Mouse (Mus musculus) left cerebral cortex, postnatal 10 days (tissue): ENCODE results near the gene Pou6f1. TPM values are rescaled to one million over a fixed set of nuclear protein-coding genes. Genes with fewer than 3 reads are reported as not detected.

Experiments used
- DNase-seq, 2 experiments: peaks; one replicate each; pipeline ENCODE4 v3.0.0; 2021 to 2022; ENCODE audit warnings: low spot score in 2 of 2, mixed read lengths in 1 of 2; ENCODE audit errors: extremely low spot score in 1 of 2
- intact Hi-C: fragments of 180-260 bp; cut with DNase I; formaldehyde crosslinking; loops from one replicate; pipeline ENCODE4 v1.15.1; 2025
- total RNA-seq, 2 experiments: library from RNA; stranded (reverse); gene quantifications; 2 replicates each; pipeline ENCODE4 v1.2.3; 2021

Pou6f1 gene
- 100 to 1,000 TPM; 102 to 120 TPM for total RNA-seq

GRCm38 (mm10) chr15:100599276-100600046 is at the start of gene Pou6f1:
Gene Pou6f1, minus strand, starts transcription at chr15:100599984.
- DNase-seq, result peak in 1 of 2 experiments; percentile 78
- intact Hi-C loops, result loop anchor here (5.0 kb wide), 1 partner anchor 47 kb away; the partner anchor contains the start of gene Tfcp2

DNA sequence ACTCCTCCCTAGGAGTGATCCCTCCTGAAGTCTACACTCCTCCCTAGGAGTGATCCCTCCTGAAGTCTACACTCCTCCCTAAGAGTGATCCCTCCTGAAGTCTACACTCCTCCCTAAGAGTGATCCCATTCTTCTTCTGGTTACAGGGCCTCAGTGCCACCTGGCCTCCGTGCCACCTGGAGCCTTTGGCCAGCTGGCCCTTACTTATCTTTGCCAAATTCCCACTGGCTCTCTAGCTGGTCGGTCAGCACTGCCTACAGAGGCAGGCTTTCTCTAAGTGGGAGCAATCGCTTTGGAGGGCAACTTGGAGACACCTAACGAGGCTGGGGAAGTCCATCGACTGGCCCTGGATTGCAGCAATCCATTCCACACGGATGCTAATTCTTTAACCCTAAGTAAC is 46.4 kb upstream of the Pou6f1 start:
- intact Hi-C loops, result no loop called here
- DNase-seq, result no peak

GRCm38 (mm10) chr15:100642451-100642850 is 42.7 kb upstream of the Pou6f1 start:
- intact Hi-C loops, result no loop called here
- no peak for DNase-seq

DNA sequence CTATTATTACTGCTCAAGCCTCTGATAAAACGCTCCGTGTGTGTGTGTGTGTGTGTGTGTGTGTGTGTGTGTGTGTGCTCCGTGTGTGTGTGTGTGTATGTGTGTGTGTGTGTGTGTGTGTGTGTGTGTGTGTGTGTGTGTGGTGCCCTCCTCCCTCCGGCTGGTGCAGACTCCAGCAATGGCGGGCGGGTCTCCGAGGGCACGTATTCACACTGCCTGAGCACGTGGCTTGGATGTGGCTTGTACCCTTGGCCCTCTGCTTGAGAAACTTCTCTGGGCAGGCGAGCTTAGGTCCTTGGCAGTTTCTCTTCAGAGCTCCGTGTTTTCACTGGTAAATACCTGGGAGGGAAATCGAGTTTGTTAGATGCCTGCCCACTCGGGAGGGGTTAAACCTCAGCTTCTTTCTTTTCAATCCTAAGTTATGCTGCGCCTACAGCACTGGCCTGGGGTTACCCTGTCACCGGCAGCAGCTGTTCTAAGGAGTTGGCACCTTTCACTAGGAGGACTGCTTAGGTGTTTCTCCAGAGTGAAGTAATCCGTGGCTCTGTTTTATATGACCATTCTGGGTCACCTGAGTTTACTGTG is 41.5 kb upstream of the Pou6f1 start:
- intact Hi-C loops, result no loop called here
- no peak for DNase-seq

DNA sequence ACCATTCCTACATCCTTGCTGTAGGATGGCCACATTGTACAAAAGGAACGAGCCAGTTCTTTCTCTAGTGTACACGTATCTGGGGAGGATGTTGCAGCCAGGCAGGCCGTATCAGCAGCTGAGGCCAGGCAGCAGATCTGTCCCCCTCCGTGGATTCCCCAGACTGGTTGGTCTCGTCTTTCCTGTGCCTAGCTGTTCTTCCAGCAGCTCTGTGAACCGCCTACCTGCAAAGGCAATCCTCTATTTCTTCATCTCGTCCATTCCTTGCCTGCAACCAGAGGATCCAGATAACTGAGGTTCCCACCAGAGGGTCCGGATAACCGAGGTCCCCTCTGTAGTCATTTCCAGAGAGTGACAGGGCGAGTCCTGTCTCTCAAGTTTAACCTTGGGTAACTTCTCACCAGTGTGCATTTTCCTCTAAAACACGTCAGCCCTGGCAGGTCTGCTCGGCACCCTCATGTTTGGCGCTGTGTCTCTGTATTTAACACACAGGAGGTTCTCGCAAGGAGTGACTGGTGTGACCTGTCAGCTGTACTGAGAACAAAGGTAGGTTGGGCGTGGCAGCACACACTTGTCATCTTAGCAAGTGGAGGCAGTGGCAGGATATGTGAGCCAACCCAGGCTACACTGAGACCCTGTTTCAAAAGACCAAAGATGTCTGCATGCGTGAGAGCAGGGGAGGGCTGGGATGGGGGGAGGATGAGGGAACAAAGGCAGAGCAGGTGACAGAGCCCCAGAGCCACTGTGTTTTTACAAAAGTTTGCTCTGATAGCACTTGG is 40.4 kb upstream of the Pou6f1 start:
- DNase-seq, result no peak
- intact Hi-C loops, result no loop called here

DNA sequence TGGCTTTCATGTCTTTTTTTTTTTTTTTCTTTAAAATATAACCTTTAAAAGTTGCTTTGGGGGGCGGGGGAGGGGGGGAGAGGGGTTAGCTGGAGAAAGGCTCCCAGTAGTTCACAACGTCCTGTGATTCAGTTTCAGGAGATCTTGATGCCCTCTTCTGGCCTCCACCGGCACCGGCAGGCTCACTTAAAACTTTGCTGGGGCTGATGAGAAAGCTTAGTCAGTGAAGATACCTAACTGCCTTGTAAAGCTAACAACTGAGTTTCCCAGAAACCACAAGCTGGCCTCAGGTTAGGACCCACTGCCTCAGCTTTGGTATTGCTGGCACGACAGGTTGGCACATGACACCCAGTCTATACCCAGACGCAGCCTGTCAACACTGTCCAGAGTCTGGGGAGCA is 37.9 kb upstream of the Pou6f1 start:
- intact Hi-C loops, result no loop called here
- no peak for DNase-seq

DNA sequence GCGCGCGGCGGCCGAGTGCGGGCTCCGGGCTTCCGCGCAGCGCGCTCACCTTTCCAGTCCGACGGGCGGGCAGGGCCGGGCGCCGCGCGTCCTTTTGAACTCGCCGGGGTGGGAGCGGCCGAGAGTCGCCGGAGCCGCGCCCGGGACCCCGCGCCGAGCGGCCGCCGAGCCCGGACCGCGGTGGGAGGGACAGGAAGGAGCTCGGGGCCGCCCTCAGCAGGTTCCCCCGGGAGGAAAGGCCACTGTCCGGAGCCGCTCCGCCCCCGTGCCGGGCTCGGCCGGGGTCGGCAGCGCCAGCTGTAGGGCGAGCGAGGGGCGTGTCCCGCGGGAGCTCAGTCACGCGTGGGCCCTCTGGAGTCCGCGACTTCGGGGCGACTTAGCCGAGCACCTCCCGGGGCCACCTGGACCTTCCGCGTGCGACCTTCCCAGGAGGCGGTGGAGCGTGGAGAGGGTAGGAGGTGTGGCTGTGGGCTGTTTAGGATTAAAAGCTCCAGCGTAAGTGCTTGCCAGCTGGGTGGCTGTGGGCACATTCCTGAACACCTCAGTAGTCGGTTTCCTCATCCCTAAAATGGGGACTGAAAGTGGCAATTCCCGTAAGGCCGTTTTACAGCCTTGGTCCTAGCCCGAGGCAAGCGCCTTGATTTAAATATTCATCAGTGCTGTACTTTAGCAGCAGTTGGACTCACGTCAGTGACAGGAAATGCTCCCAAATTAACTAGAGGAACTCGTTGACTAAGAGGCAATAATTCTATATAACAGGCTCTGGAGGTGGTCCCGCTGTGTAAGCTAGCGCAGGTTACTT is 37.1 kb upstream of the Pou6f1 start, which contains the start of gene Smagp:
Gene Smagp, minus strand, starts transcription at position 241 of the 802 bp plus-strand sequence.
- intact Hi-C loops, result no loop called here
- peak in 1 of 2 experiments; percentile 72 for DNase-seq

DNA sequence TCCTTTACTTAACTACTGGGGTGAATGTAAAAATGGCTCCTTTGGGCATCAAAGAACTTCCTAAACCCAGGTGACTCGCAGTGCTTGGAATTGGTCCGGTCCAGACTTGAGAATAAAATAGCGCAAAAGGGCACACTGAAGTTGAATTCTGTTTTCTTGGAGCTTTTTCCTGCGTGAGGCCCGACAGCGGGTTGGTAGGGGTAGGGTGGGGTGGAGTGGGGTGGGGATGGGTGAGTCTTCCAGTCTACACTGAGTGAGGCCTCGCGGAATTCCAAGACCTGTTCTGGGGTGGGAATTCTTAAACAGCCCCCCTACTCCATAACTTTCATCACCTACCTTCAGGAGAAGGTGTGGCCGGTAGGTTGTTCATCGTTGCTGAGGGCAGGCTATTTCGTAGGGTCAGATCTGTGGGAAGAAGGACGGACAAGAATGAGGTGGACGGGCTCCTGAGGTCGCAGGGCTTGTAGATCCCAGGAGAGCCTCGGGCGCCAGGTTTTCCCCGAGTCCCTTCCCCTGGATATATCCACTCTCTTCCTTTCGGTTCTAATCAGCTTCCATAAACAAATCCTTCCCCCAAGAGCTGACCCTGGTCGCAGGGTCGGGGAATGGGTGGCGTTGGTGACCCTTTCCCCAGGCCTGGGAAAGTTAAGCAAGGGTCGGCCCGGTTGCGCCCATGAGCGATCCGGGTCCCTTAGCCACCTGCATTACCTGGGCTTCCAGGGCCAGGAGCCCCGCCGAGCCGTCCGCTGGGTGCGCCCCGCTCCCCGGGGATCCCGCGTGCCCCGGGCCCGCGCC is 36.3 kb upstream of the Pou6f1 start:
- no peak for DNase-seq
- intact Hi-C loops, result no loop called here

DNA sequence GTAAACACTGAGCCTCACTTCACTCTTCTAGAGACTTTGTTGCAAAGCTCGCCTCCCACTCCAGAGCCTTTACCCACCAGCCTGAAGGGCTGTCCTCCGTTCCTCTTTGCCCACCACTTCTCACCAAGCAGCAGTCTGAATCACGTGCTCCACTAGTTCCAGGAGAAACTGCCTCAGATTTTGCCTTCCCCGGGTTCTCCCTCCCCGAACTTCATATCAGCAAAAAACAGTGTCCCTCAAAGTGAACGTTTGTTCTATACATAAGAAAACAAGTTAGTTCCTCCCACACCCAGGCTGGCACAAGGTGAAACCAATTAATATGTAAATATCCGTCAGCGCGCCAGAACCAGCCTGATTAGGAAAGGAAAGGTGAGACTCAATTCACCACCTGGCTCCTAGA is 35.5 kb upstream of the Pou6f1 start:
- DNase-seq, result no peak
- intact Hi-C loops, result no loop called here

DNA sequence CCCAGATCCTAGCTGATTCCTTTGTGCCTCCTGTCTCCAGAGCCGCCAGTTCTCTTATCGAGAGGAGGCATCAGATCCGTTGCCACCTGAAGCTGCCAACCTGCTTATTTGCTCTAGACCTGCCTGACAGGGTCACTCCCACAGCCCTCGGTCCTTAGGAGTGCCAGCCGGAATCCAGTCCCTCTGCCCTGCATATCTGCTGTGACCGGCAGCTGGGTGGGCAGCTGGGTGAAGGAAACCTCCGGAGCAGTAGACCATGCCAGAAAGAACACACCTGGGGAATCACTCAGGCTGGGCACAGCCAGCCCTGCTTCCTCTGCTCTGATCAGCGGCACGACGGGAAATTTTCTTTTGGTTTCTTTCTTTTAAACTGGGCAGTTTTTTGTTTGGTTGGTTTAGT is 33.6 kb upstream of the Pou6f1 start:
- DNase-seq, result no peak

DNA sequence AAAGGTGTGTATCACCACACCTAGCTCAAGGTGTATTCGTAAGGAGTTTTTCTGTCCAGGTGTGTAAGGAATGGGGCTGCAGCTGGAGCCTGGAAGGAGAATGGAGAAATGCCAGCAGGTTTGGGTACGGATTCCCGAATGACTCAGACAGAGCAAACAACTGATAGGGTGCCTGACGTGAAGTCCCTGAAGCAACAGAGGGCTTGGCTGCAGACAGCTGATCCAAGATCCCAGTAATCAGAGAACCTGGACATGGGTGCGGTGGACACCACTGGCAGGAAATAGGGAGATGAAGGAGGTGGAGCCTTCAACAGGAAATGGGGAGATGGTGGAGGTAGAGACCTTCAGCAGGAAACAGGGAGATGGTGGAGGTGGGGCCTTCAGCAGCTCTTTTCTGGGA is 32.5 kb upstream of the Pou6f1 start:
- DNase-seq, result no peak
- intact Hi-C loops, result no loop called here

More for the DNA sequence above, 33.6 kb upstream of the Pou6f1 start:
- intact Hi-C loops, result no loop called here

DNA sequence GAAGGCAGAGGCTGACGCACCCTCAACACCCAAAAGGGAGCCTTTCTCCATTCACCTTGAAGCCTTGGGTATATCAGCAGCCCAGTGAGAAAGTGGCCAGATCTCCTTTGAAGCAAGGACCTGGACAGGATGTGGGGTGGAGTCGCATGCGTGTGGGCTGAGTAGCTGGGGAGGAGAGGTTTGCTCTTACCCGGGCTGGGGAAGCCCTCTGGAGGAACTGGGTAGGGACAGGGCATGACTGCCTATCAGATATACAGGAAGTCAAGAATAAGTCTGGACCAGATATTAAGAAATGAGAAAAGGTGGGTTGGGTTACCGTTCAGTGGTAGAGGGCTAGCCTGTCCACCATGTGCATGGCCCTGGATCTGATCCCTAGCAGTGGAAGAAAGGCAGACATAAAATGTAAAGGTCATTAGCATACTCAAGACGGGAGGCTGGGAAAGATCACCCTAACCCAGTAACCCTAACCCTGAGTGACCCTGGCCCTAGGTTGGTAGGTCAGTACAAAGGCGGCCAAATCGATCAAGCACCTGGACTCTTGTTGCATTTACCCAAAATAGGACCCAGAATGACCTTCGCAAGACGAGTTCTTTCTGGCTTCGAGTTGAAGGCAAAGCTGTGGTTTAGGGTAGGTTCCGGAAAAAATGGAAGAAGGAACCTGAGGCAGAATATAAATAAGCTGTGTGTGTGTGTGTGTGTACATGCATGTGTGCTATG is 31.8 kb upstream of the Pou6f1 start:
- DNase-seq, result no peak
- intact Hi-C loops, result no loop called here

GRCm38 (mm10) chr15:100630126-100630525 is 30.3 kb upstream of the Pou6f1 start:
- intact Hi-C loops, result no loop called here

GRCm38 (mm10) chr15:100628797-100629196 is 29.0 kb upstream of the Pou6f1 start:
- no peak for DNase-seq
- intact Hi-C loops, result no loop called here

More at GRCm38 (mm10) chr15:100630126-100630525, 30.3 kb upstream of the Pou6f1 start:
- DNase-seq, result no peak

GRCm38 (mm10) chr15:100627774-100628370 is 28.1 kb upstream of the Pou6f1 start:
- no peak for DNase-seq
- intact Hi-C loops, result no loop called here

- intact Hi-C loops, result no loop called here
Observed at GRCm38 (mm10) chr15:100627287-100627686, 27.5 kb upstream of the Pou6f1 start.

GRCm38 (mm10) chr15:100624435-100624834 is 24.7 kb upstream of the Pou6f1 start:
- intact Hi-C loops, result no loop called here
- no peak for DNase-seq

More at GRCm38 (mm10) chr15:100627287-100627686, 27.5 kb upstream of the Pou6f1 start:
- DNase-seq, result no peak
